ENCODE assay signal across 27 mouse cellular contexts in the genomic region with DNA sequence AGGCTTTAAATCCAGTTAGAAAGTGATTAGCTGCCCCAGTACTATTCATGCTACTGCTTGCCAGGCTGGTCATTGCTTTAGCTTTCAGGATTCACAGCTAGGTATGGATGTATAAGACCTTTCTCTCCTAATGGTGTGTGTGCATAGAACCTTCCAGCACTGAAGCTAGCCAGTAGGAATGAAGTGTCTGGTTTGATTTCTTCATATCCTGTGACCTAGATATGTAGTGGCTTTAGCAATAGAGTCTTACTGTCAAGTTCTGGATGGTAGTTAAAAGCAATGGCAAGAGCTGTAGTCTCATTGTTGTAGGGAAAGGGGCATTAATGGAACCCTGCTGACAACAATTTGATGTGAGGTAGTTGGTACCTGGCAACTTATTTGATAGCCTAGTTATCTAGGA. TPM values are rescaled to one million over a fixed set of nuclear protein-coding genes. Genes with fewer than 3 reads are reported as not detected.
DNase-seq lines count a peak whose midpoint lies in the region; ATAC-seq and TF ChIP-seq lines count a peak whose summit lies in the region.
"Had no signal": no experiment of that assay in that cellular context is flagged by ENCODE, and none has a peak within 500 bp of the region (broad histone marks: within the 10 kb centered on the region; RNA-seq: fewer than 3 reads in every experiment).

No protein-coding gene starts in this region.

- no peak for TF ChIP-seq CTCF in gastrocnemius, adult 2 months (IDR thresholded peaks at IDR 0.05)
- no peak for TF ChIP-seq CTCF in lung, postnatal 0 days (IDR thresholded peaks at IDR 0.05)

- peaks cover 7% of the 10 kb centered on the region; the same call in 1 of the 2 replicates for H3K4me1 ChIP-seq in lung, postnatal 0 days (ENCODE audit: insufficient read depth, low read depth, low read length)
- peaks cover 28% of the 10 kb centered on the region for H3K4me1 ChIP-seq in brown adipose tissue, adult 24 weeks (ENCODE audit: control insufficient read depth, insufficient read depth, insufficient read length, low read length)

- H3K9me3 ChIP-seq in lung, postnatal 0 days (ENCODE audit: low read length), result no peaks in the 10 kb centered on the region
- H3K9me3 ChIP-seq: embryonic facial prominence, embryonic 12.5 days; embryonic facial prominence, embryonic 15.5 days; forebrain, embryonic 15.5 days; hindbrain, embryonic 12.5 days; hindbrain, embryonic 15.5 days; intestine, embryonic 15.5 days had no signal

- peak overlapping the region; percentile 17; the same call in 1 of the 2 replicates for H3K27ac ChIP-seq in gastrocnemius, adult 2 months
- H3K27ac ChIP-seq in lung, postnatal 0 days (ENCODE audit: low read length), result no peak overlapping the region
- 0 out of 2 replicates have a peak overlapping the region, but pooled peaks have one; percentile 48 for H3K27ac ChIP-seq in brown adipose tissue, adult 24 weeks (replicated peaks; ENCODE audit: low read depth, low read length)
- H3K27ac ChIP-seq: embryonic facial prominence, embryonic 12.5 days; embryonic facial prominence, embryonic 15.5 days; forebrain, embryonic 15.5 days; heart, adult 2 months; hindbrain, embryonic 12.5 days; hindbrain, embryonic 15.5 days; intestine, embryonic 15.5 days had no signal

- no peak overlapping the region for H3K4me2 ChIP-seq in lung, postnatal 0 days (replicated peaks; ENCODE audit: low read depth, low read length)
- H3K4me2 ChIP-seq: embryonic facial prominence, embryonic 12.5 days; embryonic facial prominence, embryonic 15.5 days; forebrain, embryonic 15.5 days; heart, embryonic 11.5 days; hindbrain, embryonic 12.5 days; hindbrain, embryonic 15.5 days; intestine, embryonic 15.5 days had no signal

- TF ChIP-seq EP300 in lung, postnatal 0 days (IDR thresholded peaks at IDR 0.05), result no peak

- H3K36me3 ChIP-seq in lung, postnatal 0 days (ENCODE audit: insufficient read depth, low read length), result no peaks in the 10 kb centered on the region
- H3K36me3 ChIP-seq: embryonic facial prominence, embryonic 12.5 days; embryonic facial prominence, embryonic 15.5 days; forebrain, embryonic 15.5 days; G1E; hindbrain, embryonic 12.5 days; hindbrain, embryonic 15.5 days; intestine, embryonic 15.5 days had no signal

- intact Hi-C loops in gastrocnemius, adult 2 months (cut with DNase I), result loop anchor here (5.0 kb wide), 1 partner anchor 68 kb away; no protein-coding TSS in a partner anchor

- no peak for DNase-seq in gastrocnemius, adult 2 months
- no peak for DNase-seq in gastrocnemius, postnatal 4 days (ENCODE audit: low spot score in 2 of 2)
- peak; percentile 42 for DNase-seq in lung, postnatal 0 days (ENCODE audit: low spot score)
- DNase-seq in lung, postnatal 25 days (ENCODE audit: low spot score), result no peak
- no peak for DNase-seq in cerebellum, postnatal 10 days
- DNase-seq in thymus, postnatal 14 days, result no peak
- DNase-seq: adrenal gland, adult 2 months; adrenal gland, postnatal 25 days; B cell, adult 2 months; cerebellum, adult 18-20 months; cerebellum, adult 9-10 months; cerebellum, postnatal 25 days; gastrocnemius, postnatal 10 days; gastrocnemius, postnatal 36 days; heart, adult 2 months had no signal

- no peak overlapping the region for H3K9ac ChIP-seq in lung, postnatal 0 days (replicated peaks; ENCODE audit: low read depth)
- H3K9ac ChIP-seq: embryonic facial prominence, embryonic 12.5 days; embryonic facial prominence, embryonic 15.5 days; forebrain, embryonic 15.5 days; hindbrain, embryonic 12.5 days; hindbrain, embryonic 15.5 days; intestine, embryonic 15.5 days had no signal

- no peaks in the 10 kb centered on the region for H3K27me3 ChIP-seq in lung, postnatal 0 days (replicated peaks; ENCODE audit: insufficient read depth, low read length)
- H3K27me3 ChIP-seq: CH12.LX; intestine, embryonic 15.5 days; Patski had no signal

- H3K4me3 ChIP-seq in gastrocnemius, adult 2 months, result no peak overlapping the region; the same call in 1 of the 2 replicates
- no peak overlapping the region for H3K4me3 ChIP-seq in lung, postnatal 0 days (ENCODE audit: low read depth, low read length)
- H3K4me3 ChIP-seq in brown adipose tissue, adult 24 weeks (ENCODE audit: insufficient read depth, low read depth, low read length), result no peak overlapping the region
- H3K4me3 ChIP-seq: embryonic facial prominence, embryonic 12.5 days; embryonic facial prominence, embryonic 15.5 days; forebrain, embryonic 15.5 days; heart, adult 2 months; hindbrain, embryonic 12.5 days; hindbrain, embryonic 15.5 days; intestine, embryonic 15.5 days had no signal

- no peak for ATAC-seq in lung, postnatal 0 days
- 0 out of 2 replicates have a peak, but pooled peaks have one; percentile 27 for ATAC-seq in megakaryocyte progenitor cell, adult 5-6 weeks (replicated peaks; ENCODE audit: poor library complexity)
- ATAC-seq: forebrain, embryonic 15.5 days; intestine, embryonic 15.5 days; Patski had no signal

RNA-seq across cellular contexts. Expression of a gene that starts 6.3 kb away (rescaled TPM):
- 10 to 100 TPM; 31.2 to 36.6 TPM for total RNA-seq in gastrocnemius, adult 2 months (2021)
- total RNA-seq in gastrocnemius, postnatal 4 days (2021), result 10 to 100 TPM; 11.9 to 13.2 TPM
- 6.8 and 7.6 TPM in 2 replicates for polyA plus RNA-seq in lung, postnatal 0 days (2015; fragmentation: Nextera tagmentation; extraction: Ambion mirVana)
- polyA plus RNA-seq in brown adipose tissue, adult 24 weeks (2012; ENCODE audit: insufficient read depth, insufficient read length, missing spikeins), result 10.7 and 13.4 TPM in 2 replicates
- 2.4 and 2.9 TPM in 2 replicates for total RNA-seq in megakaryocyte progenitor cell, adult 5-6 weeks (2015)
- 0.42 and 0.74 TPM in 2 replicates for total RNA-seq in megakaryocyte progenitor cell, adult 5-6 weeks (2017)
- polyA plus RNA-seq: G1E had no signal
